Mouse (Mus musculus): ENCODE measurements around the gene 4931406C07Rik.

The 4931406C07Rik gene

GRCm38 (mm10) chr9:15237516-15238296, 68.5 kb downstream of the 4931406C07Rik start:
- DNase-seq, result no peak

GRCm38 (mm10) chr9:15235986-15236385, 70.3 kb downstream of the 4931406C07Rik start:
- DNase-seq, result no peak

- DNase-seq, result no peak
Measured at GRCm38 (mm10) chr9:15233604-15234003, 72.6 kb downstream of the 4931406C07Rik start.

All from embryo, embryonic 11 days (tissue).